Mouse (Mus musculus) limb, embryonic 14.5 days (tissue): ENCODE data around the gene Mdc1. TPM values are rescaled to one million over a fixed set of nuclear protein-coding genes. Genes with fewer than 3 reads are reported as not detected.
A peak's percentile ranks its signal among the peaks of the same experiment; 100 is the strongest.

Source experiments
- ATAC-seq: fragments of 200-750 bp; cut with Nextera tagmentation; 2 replicates; pipeline ENCODE4 v1.8.0; 2017; ENCODE audit warnings: low read depth, moderate number of reproducible peaks, moderate TSS enrichment; ENCODE audit not compliant: low FRiP score
- DNase-seq: peaks from one replicate; pipeline ENCODE4 v3.0.0-alpha.2; 2015; ENCODE audit warnings: low spot score
- H3K27ac ChIP-seq: fragments of 300-500 bp; sonication (generic); replicated peaks from 2 replicates; pipeline ENCODE4 v1.5.1; 2014; ENCODE audit warnings: low read depth, mild to moderate bottlenecking, low read length, moderate library complexity, mixed read lengths
- H3K27me3 ChIP-seq: fragments of 300-500 bp; sonication (generic); 2 replicates; pipeline ENCODE4 v1.6.1; 2014; ENCODE audit warnings: low read length, mixed read lengths; ENCODE audit not compliant: control insufficient read depth, insufficient read depth
- H3K36me3 ChIP-seq: fragments of 300-500 bp; sonication (generic); 2 replicates; pipeline ENCODE4 v1.6.1; 2014; ENCODE audit warnings: mild to moderate bottlenecking, low read length, moderate library complexity, mixed read lengths; ENCODE audit not compliant: control insufficient read depth, insufficient read depth
- H3K4me1 ChIP-seq: fragments of 300-500 bp; sonication (generic); 2 replicates; pipeline ENCODE4 v1.6.1; 2014; ENCODE audit warnings: antibody characterized with exemption, low read length, mixed read lengths; ENCODE audit not compliant: control insufficient read depth, insufficient read depth
- H3K4me2 ChIP-seq: fragments of 300-500 bp; sonication (generic); replicated peaks from 2 replicates; pipeline ENCODE4 v1.6.1; 2014; ENCODE audit warnings: low read depth, mild to moderate bottlenecking, low read length, moderate library complexity; ENCODE audit not compliant: severe bottlenecking
- H3K4me3 ChIP-seq: fragments of 300-500 bp; sonication (generic); replicated peaks from 2 replicates; pipeline ENCODE4 v1.5.1; 2014; ENCODE audit warnings: low read length
- H3K9ac ChIP-seq: fragments of 300-500 bp; sonication (generic); 2 replicates; pipeline ENCODE4 v1.6.1; 2014; ENCODE audit warnings: mild to moderate bottlenecking, low read depth, low read length, moderate library complexity; ENCODE audit not compliant: severe bottlenecking
- H3K9me3 ChIP-seq: fragments of 300-500 bp; sonication (generic); 2 replicates; pipeline ENCODE4 v1.6.1; 2016; ENCODE audit warnings: low read length; ENCODE audit not compliant: control insufficient read depth
- POLR2A ChIP-seq: fragments of 200-500 bp; IDR thresholded peaks from 2 replicates; pipeline ENCODE4 v1.8.0; 2012; ENCODE audit warnings: inconsistent platforms, mild to moderate bottlenecking, moderate library complexity, borderline replicate concordance; ENCODE audit not compliant: insufficient read depth, insufficient read length; ENCODE audit errors: extremely low read depth
- WGBS: fragments of 180-500 bp; shearing (Covaris S2); extraction: QIAGEN DNeasy Blood & Tissue Kit; methylation state at CpG from one replicate; pipeline ENCODE4 v1.1.7; 2014; 5-methylcytosine and 5-hydroxymethylcytosine counted together
- polyA plus RNA-seq, 2 experiments: library from polyadenylated mRNA; depleted of rRNA in 1 of 2; stranded (reverse) in 1 of 2; unstranded in 1 of 2; fragments of >200 nt; fragmentation: Nextera tagmentation in 1 of 2; extraction: Ambion mirVana in 1 of 2; gene quantifications; 2 replicates each; pipeline versions ENCODE4 v1.2.1 to v1.2.3; 2012 to 2014

Mdc1 gene
- polyA plus RNA-seq, 2 experiments, result 12.2 to 28.8 TPM

DNA sequence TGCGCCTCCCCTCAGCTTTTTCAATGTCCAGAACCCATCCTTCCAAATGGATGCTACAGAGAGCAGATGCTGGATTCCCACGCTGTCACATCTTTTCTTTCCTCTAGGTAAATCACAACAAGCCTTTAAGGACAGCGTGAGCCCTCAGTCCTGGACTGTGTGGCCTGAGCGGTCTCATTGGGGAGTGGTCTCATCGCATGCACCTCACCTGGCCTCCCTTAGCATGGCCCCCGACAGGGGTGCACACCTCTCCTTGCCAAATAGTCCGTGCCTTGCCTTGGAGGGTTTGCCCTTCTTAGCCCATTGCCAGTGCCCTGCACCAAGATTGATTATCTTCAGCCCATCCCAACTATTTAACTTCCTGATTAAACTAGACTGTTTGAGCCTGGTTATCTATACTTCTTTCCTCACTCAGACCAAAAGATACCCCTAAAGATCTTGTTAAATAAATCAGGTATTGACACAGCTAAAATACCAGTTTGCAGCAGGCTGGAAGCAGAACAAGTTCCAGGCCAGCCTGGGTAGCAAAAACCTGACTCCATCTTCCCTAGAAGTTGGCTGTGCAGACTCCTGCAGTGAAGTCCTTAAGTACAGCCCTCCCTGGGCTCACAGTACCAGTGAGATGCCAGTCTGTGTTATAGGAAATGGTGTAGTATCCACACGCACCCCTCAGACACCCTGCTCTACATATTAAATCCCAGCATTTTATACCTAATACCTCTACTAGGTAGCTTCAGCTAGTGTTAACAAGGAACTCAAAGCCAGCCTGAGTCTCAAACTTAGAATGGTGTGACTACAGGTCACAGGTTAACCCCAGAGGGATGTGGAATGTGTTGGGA is 8.7 kb upstream of the Mdc1 start:
- WGBS, result 65% methylated on average over 8 of the region's 8 CpGs
- no peak overlapping the region for H3K9ac ChIP-seq
- H3K4me3 ChIP-seq, result no peak overlapping the region
- no peak overlapping the region for H3K27ac ChIP-seq
- TF ChIP-seq POLR2A, result no peak
- H3K9me3 ChIP-seq, result no peaks in the 10 kb centered on the region
- peaks cover 23% of the 10 kb centered on the region for H3K4me1 ChIP-seq
- no peak for DNase-seq
- H3K27me3 ChIP-seq, result no peaks in the 10 kb centered on the region
- no peak for ATAC-seq
- no peak overlapping the region for H3K4me2 ChIP-seq
- peaks cover 66% of the 10 kb centered on the region for H3K36me3 ChIP-seq

DNA sequence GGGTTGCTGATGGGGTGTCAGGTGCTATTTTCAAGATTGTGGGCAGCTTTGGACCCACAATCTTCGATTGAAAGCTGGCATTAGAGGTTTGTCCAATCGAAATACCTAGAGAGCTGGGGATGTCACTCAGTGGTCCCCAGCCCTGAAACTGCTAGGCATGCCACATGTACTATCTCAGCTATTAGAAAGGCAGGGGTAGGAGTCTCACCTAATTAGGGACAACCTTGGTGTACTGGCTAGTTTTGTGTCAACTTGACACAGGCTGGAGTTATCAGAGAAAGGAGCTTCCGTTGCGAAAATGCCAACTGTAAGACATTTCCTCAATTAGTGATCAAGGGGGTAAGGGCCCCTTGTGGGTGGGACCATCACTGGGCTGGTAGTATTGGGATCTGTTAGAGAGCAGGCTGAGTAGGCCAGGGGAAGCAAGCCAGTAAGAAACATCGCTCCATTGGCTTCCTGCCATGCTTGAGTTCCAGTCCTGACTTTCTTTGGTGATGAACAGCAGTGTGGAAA is 8.0 kb upstream of the Mdc1 start:
- Histone ChIP-seq H3K27me3 (no peaks in the 10 kb centered on the region), H3K9ac (no peak overlapping the region), H3K9me3 (no peaks in the 10 kb centered on the region), H3K36me3 (peaks cover 63% of the 10 kb centered on the region), H3K4me2 (no peak overlapping the region), H3K27ac (no peak overlapping the region), H3K4me1 (peaks cover 23% of the 10 kb centered on the region), H3K4me3 (no peak overlapping the region)
- 21% methylated on average over 5 of the region's 5 CpGs for WGBS
- DNase-seq (no peak), ATAC-seq (no peak)
- no peak for TF ChIP-seq POLR2A

DNA sequence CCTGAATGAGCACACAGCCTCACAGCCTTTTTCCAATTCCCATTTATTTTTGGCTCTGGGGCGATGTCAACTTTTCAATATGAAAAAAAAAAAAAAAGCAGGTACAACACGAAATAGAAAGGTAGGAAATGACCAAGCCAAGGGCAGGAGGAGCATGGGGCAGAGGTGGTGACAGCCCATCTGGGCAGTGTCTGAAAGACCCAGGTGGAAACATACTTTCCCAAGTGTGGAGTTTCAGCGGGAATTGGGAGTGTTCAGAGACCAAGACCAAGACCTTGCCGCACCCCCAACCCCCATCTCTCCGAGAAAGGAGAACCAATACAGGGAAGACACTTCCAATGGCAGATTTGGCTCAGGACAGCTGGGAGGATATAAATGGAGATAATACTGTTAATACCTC is 7.4 kb upstream of the Mdc1 start:
- 56% methylated on average over 5 of the region's 5 CpGs for WGBS
- H3K4me3 ChIP-seq, result 0 out of 2 replicates have a peak overlapping the region, but pooled peaks have one; percentile 52
- H3K4me2 ChIP-seq, result no peak overlapping the region
- no peak overlapping the region for H3K9ac ChIP-seq
- ATAC-seq, result no peak
- no peak for TF ChIP-seq POLR2A
- no peak for DNase-seq
- peaks cover 23% of the 10 kb centered on the region for H3K4me1 ChIP-seq
- no peaks in the 10 kb centered on the region for H3K9me3 ChIP-seq
- no peaks in the 10 kb centered on the region for H3K27me3 ChIP-seq
- peaks cover 63% of the 10 kb centered on the region for H3K36me3 ChIP-seq
- H3K27ac ChIP-seq, result no peak overlapping the region

DNA sequence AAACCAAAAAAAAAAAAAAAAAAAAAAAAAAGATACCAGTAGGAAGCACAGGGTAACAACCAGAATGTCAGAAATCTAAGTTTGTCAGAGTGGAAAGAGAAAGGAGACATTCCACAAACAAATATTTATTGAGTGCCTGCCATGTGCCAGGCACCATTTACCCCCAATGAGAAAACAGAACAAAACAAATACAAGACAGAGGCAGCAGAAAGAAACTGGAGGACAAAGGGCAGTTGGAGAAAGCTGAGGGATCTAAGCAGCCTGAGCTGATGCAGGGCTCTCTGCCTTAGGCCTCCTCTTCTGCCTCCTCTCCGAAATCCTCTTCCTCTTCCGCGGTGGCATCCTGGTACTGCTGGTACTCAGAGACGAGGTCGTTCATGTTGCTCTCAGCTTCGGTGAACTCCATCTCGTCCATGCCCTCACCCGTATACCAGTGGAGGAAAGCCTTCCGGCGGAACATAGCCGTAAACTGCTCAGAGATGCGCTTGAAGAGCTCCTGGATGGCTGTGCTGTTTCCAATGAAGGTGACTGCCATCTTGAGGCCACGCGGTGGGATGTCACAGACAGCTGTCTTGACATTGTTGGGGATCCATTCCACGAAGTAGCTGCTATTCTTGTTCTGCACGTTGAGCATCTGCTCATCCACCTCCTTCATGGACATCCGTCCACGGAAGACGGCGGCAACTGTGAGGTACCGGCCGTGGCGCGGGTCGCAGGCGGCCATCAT is 6.5 kb upstream of the Mdc1 start:
- peak overlapping the region; percentile 74 for H3K4me2 ChIP-seq
- peaks cover 28% of the 10 kb centered on the region for H3K4me1 ChIP-seq
- no peak overlapping the region for H3K27ac ChIP-seq
- 73% methylated on average over 26 of the region's 26 CpGs for WGBS
- no peak for TF ChIP-seq POLR2A
- H3K27me3 ChIP-seq, result no peaks in the 10 kb centered on the region
- no peak for DNase-seq
- peaks cover 63% of the 10 kb centered on the region for H3K36me3 ChIP-seq
- no peaks in the 10 kb centered on the region for H3K9me3 ChIP-seq
- peak overlapping the region; percentile 52 for H3K4me3 ChIP-seq
- no peak for ATAC-seq
- H3K9ac ChIP-seq, result 0 out of 2 replicates have a peak overlapping the region, but pooled peaks have one; percentile 25

DNA sequence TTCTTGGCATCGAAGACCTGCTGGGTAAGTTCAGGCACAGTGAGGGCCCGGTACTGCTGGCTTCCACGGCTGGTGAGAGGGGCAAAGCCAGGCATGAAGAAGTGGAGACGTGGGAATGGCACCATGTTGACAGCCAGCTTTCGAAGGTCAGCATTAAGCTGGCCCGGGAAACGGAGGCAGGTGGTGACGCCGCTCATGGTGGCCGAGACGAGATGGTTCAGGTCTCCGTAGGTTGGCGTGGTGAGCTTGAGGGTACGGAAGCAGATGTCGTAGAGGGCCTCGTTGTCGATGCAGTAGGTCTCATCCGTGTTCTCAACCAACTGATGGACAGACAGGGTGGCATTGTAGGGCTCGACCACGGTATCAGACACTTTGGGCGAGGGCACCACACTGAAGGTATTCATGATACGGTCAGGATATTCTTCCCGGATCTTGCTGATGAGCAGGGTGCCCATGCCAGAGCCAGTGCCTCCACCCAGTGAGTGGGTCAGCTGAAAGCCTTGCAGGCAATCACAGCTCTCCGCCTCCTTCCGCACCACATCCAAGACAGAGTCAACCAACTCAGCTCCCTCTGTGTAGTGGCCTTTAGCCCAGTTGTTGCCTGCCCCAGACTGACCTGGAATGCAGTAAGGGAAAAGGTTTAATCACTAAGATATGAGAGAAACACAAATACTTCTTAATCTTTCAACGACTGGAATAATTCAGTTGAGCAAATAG is 5.7 kb upstream of the Mdc1 start:
- DNase-seq (no peak), ATAC-seq (no peak)
- Histone ChIP-seq H3K4me2 (peak overlapping the region; percentile 74), H3K4me3 (peak overlapping the region; percentile 52), H3K9ac (0 out of 2 replicates have a peak overlapping the region, but pooled peaks have one; percentile 25), H3K4me1 (peaks cover 26% of the 10 kb centered on the region), H3K27ac (no peak overlapping the region), H3K36me3 (peaks cover 60% of the 10 kb centered on the region), H3K27me3 (no peaks in the 10 kb centered on the region), H3K9me3 (no peaks in the 10 kb centered on the region)
- no peak for TF ChIP-seq POLR2A
- WGBS, result 74% methylated on average over 26 of the region's 26 CpGs
